Mouse (Mus musculus) adrenal gland, postnatal 4 days (tissue): ENCODE data around the gene Tagln. TPM values are rescaled to one million over a fixed set of nuclear protein-coding genes. Genes with fewer than 3 reads are reported as not detected.

Source experiments
- DNase-seq, 2 experiments: peaks; one replicate each; pipeline ENCODE4 v3.0.0; 2021 to 2022; ENCODE audit warnings: low spot score in 2 of 2, mixed read lengths in 2 of 2
- total RNA-seq, 2 experiments: library from RNA; stranded (reverse); gene quantifications; 2 replicates each; pipeline ENCODE4 v1.2.3; 2021

The Tagln gene
- total RNA-seq, 2 experiments from 2014 or later, result 44.1 to 44.3 TPM

- DNase-seq, result no peak
Measured at GRCm38 (mm10) chr9:45946182-45946871, 10.5 kb upstream of the Tagln start.

- no peak for DNase-seq
Measured at GRCm38 (mm10) chr9:45945721-45946120, 9.9 kb upstream of the Tagln start.

DNA sequence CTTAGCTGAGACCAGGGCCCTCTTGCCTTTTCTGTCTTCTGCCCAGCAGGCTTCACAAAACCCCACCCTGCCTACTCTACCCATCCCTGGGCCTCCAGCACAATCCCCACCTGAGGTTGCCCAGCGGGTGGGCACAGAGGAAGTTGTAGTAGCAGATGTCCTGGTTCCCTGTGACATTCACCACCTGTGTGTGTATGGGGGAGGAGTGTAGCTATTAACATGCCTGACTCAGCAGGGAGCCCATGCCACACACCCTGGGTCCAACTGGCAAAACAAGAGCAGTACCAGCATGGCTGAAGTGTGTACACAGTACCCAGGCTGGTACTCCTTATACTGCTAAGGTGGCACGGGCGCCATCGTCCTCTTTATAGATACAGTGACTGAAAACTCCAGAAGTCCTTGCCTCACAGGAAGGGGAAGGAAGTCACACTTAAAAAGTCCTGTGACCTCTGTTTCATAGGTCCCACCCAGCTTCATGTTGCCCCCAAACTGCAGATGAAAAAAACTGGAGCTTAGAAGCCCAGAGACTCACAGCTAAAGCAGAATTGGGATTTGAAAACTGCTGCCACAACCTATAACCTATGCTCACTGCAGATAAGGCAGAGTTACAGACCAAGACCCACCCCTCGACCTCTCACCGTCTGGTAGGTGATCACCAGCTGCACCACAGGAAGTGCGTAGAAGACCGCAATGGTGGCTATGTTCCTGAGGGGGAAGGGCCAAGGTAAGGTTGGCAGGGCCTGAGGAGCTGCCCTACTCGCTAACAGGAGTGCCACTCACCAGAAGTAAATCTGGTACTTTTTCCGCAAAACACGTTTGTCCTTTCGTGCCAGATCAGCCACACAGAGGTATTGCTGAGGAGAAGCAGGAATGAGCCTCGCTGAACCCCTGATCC lies 8.9 kb upstream of the Tagln start:
- no peak for DNase-seq

GRCm38 (mm10) chr9:45943628-45944505 lies 8.0 kb upstream of the Tagln start:
- DNase-seq, result no peak

DNA sequence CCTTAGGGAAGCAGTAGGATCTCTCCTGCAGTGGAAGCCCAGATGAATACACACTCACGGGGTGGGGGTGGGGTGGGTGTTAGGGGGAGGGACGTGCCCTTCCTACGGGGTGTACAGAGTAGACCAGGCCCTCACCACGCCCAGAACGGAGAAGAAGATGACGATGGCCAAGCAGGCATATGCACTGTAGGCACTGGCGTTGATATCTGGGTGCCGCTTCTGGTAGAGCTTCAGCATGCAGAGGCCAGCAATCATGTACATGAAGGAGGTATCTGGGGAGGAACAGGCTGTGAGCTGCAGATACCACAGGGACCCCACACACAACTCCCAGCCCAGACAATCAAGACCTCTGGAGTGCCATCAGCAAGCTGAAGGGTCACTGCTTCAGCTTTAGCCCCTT lies 7.1 kb upstream of the Tagln start:
- no peak for DNase-seq

DNA sequence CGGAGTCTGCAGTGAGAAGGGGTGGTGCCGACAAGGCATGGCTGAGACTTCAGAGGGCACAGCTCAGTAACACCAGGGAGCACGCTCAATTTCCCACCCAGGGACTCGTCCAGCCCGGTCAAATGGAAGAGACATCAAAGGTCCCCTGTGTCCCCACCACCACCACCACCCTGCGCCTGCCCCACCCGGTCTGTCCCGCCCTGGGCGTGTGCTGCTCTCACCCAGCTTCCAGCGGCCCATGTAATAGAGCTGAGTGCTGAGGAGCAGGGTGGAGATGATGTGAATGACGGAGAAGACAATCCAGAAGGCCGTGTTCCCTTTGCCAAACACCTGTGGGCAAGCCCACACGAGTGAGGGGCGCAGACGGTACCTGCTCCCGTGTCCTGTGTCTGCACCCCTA lies 6.6 kb upstream of the Tagln start:
- DNase-seq, result no peak

DNA sequence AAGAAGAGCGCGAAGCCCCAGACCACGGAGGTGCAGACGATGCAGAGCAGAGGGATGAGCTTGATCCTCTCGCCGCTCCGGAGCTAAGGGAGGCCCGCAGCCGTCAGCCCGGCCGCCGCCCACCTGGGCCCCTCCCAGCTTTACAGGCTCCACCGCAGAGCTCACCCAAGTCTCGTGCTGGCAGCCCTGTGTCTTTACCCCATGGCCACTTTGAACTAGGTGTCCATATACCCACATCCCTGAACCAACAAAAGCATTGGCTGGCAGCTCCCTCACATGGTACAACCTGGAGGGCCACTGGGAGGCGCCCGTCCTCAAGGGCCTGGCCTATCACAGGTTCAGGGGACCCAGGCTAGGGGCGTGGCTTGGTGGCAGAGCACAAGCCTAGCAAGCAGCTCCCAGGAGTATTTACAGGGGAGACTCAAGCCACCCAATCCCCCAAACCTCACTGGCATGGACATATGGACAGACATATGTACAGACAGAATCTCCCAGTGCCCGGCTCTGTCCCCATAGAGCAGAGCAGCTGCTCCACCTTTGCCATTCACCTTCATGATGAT lies 5.6 kb upstream of the Tagln start:
- DNase-seq, result no peak

DNA sequence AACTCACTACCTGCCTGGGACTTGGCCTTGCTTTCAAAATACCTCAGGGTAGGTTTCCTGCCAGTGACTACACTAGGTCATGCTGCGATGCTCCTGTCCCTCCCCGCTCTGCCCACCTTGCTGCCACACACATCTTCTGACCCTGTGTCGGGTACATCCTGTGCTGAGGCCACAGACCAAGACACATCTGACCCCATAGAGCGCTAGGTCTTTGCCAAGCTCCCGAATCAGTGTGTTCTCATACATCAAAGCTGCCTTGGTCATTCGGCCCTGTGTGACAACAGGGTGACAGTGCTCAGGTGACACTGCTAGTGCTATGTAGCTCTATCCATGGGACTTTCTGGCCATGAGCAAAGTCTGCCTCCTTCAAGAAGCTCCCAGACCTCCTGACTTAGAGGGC lies 3.9 kb upstream of the Tagln start:
- no peak for DNase-seq

GRCm38 (mm10) chr9:45938952-45939637 lies 3.2 kb upstream of the Tagln start:
- DNase-seq, result no peak

- DNase-seq, result no peak
Measured at GRCm38 (mm10) chr9:45938088-45938487, 2.2 kb upstream of the Tagln start.

GRCm38 (mm10) chr9:45936883-45937282 lies 1.0 kb upstream of the Tagln start:
- no peak for DNase-seq

GRCm38 (mm10) chr9:45932571-45933415 lies 3.1 kb downstream of the Tagln start:
- DNase-seq, result no peak

GRCm38 (mm10) chr9:45931958-45932357 lies 3.9 kb downstream of the Tagln start:
- DNase-seq, result no peak

DNA sequence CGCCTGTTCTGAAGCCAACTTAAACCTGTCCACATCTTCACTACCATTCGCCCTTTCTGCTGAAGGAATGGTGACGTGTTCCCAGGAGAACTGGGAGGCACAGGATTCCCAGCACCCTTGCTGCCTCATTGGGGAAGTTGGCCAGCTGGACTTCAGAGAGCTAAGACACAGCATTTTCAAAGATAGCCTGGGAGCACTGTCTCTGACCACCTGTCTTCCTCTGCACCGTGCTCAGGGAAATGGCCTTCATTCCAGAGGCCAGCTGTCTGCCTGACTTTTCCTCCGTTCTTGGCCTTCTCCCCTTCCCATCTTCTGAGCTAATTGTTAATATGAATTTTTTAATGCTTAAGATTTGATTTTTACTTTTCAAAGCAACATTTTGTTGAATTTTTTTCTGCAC lies 6.6 kb downstream of the Tagln start:
- DNase-seq, result no peak

GRCm38 (mm10) chr9:45919895-45920294 lies 16.0 kb downstream of the Tagln start:
- no peak for DNase-seq

GRCm38 (mm10) chr9:45917041-45917934 lies 18.6 kb downstream of the Tagln start:
- DNase-seq, result no peak

- DNase-seq, result no peak
Measured at GRCm38 (mm10) chr9:45915659-45916058, 20.2 kb downstream of the Tagln start.

GRCm38 (mm10) chr9:45911673-45912072 lies 24.2 kb downstream of the Tagln start:
- peak in 1 of 2 experiments; percentile 38 for DNase-seq

GRCm38 (mm10) chr9:45910995-45911394 lies 24.9 kb downstream of the Tagln start:
- no peak for DNase-seq
